Mouse (Mus musculus) embryonic facial prominence, embryonic 10.5 days (tissue): ENCODE data around the gene Rbpms2. TPM values are rescaled to one million over a fixed set of nuclear protein-coding genes. Genes with fewer than 3 reads are reported as not detected.

Source experiments
- DNase-seq: peaks from one replicate; pipeline ENCODE4 v3.0.0-alpha.2; 2017; ENCODE audit warnings: low spot score
- H3K27ac ChIP-seq: fragments of 300-500 bp; sonication (generic); replicated peaks from 2 replicates; pipeline ENCODE4 v1.5.1; 2016; ENCODE audit warnings: mild to moderate bottlenecking
- H3K27me3 ChIP-seq: fragments of 300-500 bp; sonication (generic); replicated peaks from 2 replicates; pipeline ENCODE4 v1.6.1; 2016; ENCODE audit warnings: low read depth, mild to moderate bottlenecking; ENCODE audit not compliant: poor library complexity, severe bottlenecking
- H3K36me3 ChIP-seq: fragments of 300-500 bp; sonication (generic); replicated peaks from 2 replicates; pipeline ENCODE4 v1.6.1; 2016; ENCODE audit warnings: mild to moderate bottlenecking, moderate library complexity
- H3K4me1 ChIP-seq: fragments of 300-500 bp; sonication (generic); 2 replicates; pipeline ENCODE4 v1.6.1; 2016
- H3K4me3 ChIP-seq: fragments of 300-500 bp; sonication (generic); 2 replicates; pipeline ENCODE4 v1.5.1; 2016; ENCODE audit warnings: mild to moderate bottlenecking, moderate library complexity
- H3K9me3 ChIP-seq: fragments of 300-500 bp; sonication (generic); 2 replicates; pipeline ENCODE4 v1.6.1; 2016; ENCODE audit warnings: mild to moderate bottlenecking
- WGBS: fragments of 180-500 bp; shearing (Covaris S2); methylation state at CpG from one replicate; pipeline ENCODE4 v1.1.7; 2016; 5-methylcytosine and 5-hydroxymethylcytosine counted together
- polyA plus RNA-seq: library from polyadenylated mRNA; unstranded; fragments of >200 nt; fragmentation: Nextera tagmentation; extraction: Ambion mirVana; gene quantifications from 2 replicates; pipeline ENCODE4 v1.2.1, GENCODE M21; 2016

The Rbpms2 gene
- polyA plus RNA-seq = 26.2 and 26.4 TPM in 2 replicates

DNA sequence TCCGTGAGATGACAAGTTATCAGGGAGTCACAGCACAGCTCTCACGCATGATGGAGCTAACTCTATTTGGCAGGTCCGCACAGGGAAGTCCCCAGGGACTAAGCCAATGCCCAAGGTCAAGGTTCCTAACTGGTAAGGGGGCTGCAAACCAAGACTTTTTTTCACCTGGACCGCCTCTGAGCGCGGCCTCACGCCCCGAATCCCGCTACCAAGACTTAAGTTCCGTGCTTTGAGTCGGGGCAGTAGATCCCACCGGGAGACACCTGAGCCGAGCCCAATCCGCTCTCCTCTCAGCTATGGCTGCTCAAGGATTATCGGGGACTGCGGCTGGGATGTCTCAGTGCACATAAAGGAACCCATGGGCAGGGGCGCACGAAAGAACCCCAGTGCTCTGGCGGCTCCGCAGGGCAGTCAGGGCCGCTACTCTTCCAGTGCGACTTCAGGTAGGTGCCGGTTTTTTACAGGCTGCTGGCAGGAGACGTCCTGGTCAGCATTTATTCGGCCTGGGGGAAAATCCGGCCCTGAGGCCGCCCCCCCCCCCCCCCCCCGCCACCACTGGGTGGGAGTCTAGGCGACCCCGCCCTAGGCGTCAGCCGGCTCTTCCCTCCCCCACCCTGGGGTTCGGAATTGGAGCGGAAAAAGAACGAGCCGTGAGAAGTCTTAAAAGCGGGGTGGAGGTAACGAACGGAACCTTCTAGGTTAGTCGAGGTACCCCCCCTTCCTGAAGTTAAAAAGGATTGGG is at the start of gene Rbpms2:
TSS of gene Rbpms2 (plus strand) at position 624 of the 742 bp plus-strand sequence.
- Histone ChIP-seq H3K36me3 (no peaks in the 10 kb centered on the region), H3K4me3 (peak within 1 kb of the TSS; percentile 74), H3K4me1 (peaks cover 33% of the 10 kb centered on the region), H3K27me3 (peaks cover 79% of the 10 kb centered on the region), H3K27ac (peak within 1 kb of the TSS; percentile 85), H3K9me3 (no peaks in the 10 kb centered on the region)
- under 1% methylated on average over 40 of the region's 40 CpGs for WGBS
- DNase-seq = peak; percentile 54

DNA sequence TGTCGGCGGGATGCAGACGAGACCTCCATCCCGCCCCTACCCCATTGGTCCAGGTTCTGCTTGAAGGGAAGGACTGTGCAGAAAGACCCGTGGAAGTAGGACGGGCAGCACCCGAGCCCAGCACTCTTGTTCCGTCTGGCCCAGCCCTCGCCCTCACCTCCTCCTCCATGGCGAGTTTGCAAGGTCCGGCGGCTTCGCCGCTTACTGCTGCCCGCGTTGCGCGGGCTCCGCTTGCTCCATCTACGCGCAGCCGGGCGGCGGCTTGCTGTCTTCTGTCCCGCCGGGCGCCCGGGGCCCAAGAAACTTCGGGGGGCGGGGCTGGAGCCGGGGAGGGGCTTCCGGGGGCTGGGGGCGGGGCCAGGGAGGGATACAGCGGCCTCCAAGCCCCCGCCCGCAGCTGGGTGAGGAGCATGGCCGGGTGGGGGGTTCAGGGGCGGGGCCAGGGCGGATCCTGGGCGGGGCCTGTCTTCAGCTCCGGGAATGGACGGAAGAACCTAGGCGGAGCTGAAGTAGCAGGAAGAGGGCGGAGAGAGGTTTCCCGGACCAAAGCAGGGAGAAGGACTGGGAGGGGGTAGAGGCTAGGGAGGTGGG is 49.6 kb upstream of the Rbpms2 start, which contains the start of gene Plekho2:
TSS of gene Plekho2 (minus strand) at position 260 of the 591 bp plus-strand sequence.
- Histone ChIP-seq H3K9me3 (no peaks in the 10 kb centered on the region), H3K27ac (peak within 1 kb of the TSS; percentile 88), H3K27me3 (no peaks in the 10 kb centered on the region), H3K36me3 (no peaks in the 10 kb centered on the region), H3K4me3 (peak within 1 kb of the TSS; percentile 75), H3K4me1 (peaks cover 60% of the 10 kb centered on the region)
- peak; percentile 100 for DNase-seq
- WGBS = under 1% methylated on average over 45 of the region's 45 CpGs

DNA sequence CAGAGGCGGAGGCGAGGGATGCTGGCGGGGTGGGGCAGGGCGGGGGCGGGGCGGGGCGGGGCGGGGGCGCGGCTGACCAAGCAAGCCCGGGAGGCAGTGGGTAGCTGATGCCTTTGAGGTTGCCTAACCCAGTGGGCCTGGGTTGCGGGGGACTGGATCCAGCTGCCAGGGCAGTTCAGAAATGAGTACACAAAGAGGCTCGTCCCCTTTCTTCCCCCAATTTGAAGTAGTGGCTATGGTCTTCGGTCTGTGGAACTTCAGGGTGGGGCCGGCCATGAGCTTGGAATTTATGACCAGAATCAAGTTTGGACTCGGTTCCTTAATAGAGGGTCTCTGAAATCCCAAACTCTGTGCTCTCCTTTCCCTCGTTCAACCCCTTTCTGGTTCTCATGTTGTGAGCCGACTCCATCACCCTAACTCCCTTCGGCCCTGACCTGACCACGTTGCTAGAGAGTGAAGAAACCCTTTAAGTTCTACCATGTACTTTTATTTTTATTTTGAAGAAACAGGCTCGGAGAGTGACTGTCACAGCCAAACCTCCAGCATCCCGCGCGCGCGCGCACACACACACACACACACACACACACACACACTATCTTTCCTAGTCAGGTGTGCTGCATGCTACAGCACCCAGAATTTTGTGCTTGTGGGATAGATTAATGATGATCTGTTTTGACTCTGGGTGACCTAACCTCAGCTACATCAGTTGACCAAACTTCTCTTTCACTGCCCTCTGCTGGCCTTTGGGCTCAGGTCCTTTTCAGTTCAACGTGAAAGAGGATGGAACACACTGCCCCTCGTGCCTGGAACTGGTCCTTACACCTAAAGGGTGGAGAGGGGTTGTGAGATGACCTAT is 48.8 kb upstream of the Rbpms2 start:
- 9% methylated on average over 29 of the region's 29 CpGs for WGBS
- Histone ChIP-seq H3K4me3 (peak overlapping the region; percentile 75), H3K36me3 (no peaks in the 10 kb centered on the region), H3K4me1 (peaks cover 54% of the 10 kb centered on the region), H3K9me3 (no peaks in the 10 kb centered on the region), H3K27ac (peak overlapping the region; percentile 88), H3K27me3 (no peaks in the 10 kb centered on the region)
- DNase-seq = peak; percentile 84

DNA sequence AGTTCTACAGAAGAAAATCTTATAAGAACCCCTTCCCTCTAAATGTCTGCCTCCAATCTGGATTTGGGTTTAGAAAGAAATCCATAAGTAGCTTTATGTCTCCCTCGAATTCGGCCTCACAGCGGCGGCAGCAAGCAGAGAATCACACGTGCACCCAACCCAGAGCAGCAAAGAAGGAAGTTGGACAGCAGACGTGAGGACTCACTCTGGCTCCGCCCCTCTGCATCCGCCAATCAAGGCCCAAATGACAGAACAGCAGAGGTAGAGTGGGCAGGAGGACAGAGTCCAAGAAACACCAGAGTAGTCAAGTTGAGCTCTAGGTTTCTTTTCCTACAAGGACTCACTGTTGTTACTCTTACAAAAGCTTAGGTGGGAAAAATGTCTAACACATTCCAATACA is 46.4 kb upstream of the Rbpms2 start:
- Histone ChIP-seq H3K36me3 (no peaks in the 10 kb centered on the region), H3K4me1 (peaks cover 44% of the 10 kb centered on the region), H3K27ac (no peak overlapping the region), H3K27me3 (no peaks in the 10 kb centered on the region), H3K4me3 (no peak overlapping the region), H3K9me3 (no peaks in the 10 kb centered on the region)
- WGBS = 25% methylated on average over 8 of the region's 8 CpGs
- DNase-seq = no peak

DNA sequence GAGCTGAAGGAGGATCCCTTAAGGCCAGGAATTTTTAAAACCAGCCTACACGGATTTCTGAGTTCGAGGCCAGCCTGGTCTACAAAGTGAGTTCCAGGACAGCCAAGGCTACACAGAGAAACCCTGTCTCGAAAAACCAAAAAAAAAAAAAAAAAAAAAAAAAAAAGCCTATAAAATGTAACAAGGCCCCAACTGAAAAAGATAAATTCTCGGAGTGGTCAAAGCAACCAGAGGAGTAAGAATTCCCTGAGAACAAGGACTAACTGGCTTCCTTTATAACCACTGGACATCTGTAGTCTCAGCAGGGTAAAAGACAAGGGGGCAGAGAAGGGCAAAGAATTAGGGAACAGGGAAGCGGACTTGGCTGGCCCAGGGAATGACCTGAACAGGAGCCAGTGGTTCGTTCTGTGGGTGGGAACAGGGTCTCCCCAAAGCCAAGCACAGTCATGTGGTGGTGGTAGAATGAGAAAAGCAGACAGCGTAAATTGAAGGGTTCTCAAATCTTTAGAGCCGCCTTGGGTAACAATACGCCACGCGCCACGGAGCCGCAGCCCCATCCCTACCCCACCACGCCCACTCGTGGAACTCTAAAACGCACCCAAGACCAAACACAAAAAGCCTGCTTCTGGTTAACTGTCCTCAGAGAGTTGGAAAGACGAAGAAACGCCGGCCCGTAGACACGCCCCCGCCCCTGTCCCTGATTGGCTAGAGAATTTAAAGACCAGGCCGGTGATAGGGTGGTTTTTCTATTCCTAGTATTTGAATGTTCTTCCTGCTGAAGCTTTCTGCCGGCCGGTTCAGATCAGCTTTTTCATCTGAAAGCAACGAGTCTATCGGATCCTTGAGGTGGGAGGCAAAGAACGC is 42.8 kb upstream of the Rbpms2 start, which contains the start of gene Pif1:
TSS of gene Pif1 (plus strand) at position 755 of the 864 bp plus-strand sequence.
- Histone ChIP-seq H3K4me3 (peak within 1 kb of the TSS; percentile 69), H3K36me3 (peaks cover 29% of the 10 kb centered on the region), H3K27me3 (no peaks in the 10 kb centered on the region), H3K27ac (peak within 1 kb of the TSS; percentile 91), H3K9me3 (no peaks in the 10 kb centered on the region), H3K4me1 (peaks cover 33% of the 10 kb centered on the region)
- 10% methylated on average over 28 of the region's 28 CpGs for WGBS
- peak; percentile 92 for DNase-seq

DNA sequence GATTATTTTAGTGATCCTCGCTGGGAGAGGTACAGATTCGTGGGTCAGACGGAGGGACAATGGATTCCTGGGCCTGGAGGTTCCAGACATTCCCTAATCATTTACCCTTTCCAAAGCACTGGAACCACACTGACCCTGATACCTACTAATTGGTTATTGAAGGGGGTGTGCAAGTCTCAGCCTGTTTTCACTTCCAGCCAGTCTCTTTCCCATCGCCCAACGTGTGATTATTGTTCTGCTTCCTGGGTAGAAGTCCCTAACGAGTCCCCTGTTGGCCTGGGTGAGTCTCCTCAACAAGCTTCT is 42.2 kb upstream of the Rbpms2 start:
- no peaks in the 10 kb centered on the region for H3K27me3 ChIP-seq
- DNase-seq = peak; percentile 54
- 1% methylated on average over 6 of the region's 6 CpGs for WGBS
- peak overlapping the region; percentile 91 for H3K27ac ChIP-seq
- H3K4me1 ChIP-seq = peaks cover 33% of the 10 kb centered on the region
- peaks cover 35% of the 10 kb centered on the region for H3K36me3 ChIP-seq
- peak overlapping the region; percentile 69 for H3K4me3 ChIP-seq
- H3K9me3 ChIP-seq = no peaks in the 10 kb centered on the region

DNA sequence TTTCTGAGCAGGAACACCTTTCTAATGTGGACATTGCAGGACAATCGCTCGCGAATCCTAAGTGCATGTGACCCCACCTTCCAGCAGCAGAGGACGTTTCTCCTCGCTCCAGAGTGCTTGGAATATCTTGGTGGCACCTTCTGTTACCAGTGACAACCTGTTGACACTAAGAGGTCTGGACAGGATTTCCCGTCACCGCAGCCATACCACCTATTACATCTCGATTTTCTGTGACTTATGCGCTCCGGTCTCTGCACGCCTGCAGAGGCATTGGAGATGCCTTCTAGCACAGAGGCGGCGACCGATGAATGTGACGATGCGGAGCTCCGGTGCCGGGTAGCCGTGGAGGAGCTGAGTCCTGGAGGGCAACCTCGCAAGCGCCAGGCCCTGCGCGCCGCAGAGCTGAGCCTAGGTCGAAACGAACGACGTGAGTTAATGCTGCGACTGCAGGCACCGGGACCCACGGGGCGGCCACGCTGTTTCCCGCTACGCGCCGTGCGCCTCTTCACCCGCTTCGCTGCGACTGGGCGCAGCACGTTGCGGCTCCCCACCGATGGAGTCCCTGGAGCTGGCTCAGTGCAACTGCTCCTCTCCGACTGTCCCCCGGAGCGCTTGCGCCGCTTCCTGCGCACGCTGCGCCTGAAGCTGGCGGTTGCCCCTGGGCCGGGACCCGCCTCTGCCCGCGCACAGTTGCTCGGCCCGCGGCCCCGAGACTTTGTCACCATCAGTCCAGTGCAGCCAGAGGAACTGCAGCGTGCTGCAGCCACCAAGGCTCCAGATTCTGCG is 41.7 kb upstream of the Rbpms2 start:
- peak overlapping the region; percentile 69 for H3K4me3 ChIP-seq
- WGBS = under 1% methylated on average over 64 of the region's 64 CpGs
- H3K36me3 ChIP-seq = peaks cover 40% of the 10 kb centered on the region
- peak; percentile 71 for DNase-seq
- H3K4me1 ChIP-seq = peaks cover 33% of the 10 kb centered on the region
- H3K9me3 ChIP-seq = no peaks in the 10 kb centered on the region
- H3K27ac ChIP-seq = peak overlapping the region; percentile 91
- no peaks in the 10 kb centered on the region for H3K27me3 ChIP-seq

DNA sequence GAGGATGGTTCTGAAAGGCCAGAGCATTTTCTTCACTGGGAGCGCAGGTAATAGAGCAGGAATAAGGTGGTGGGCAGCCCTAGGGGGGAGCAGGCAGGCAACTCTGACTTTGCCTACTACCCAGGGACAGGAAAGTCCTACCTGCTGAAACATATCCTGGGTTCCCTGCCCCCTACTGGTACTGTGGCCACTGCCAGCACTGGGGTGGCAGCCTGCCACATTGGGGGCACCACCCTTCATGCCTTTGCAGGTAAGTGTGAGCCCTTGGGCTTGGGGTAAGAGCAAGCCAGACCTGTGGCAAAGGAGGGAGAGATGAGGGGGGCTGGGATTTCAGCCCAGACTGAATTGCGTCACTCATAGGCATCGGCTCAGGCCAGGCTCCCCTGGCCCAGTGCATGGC is 40.4 kb upstream of the Rbpms2 start:
- Histone ChIP-seq H3K4me3 (peak overlapping the region; percentile 69), H3K27me3 (no peaks in the 10 kb centered on the region), H3K27ac (no peak overlapping the region), H3K36me3 (peaks cover 54% of the 10 kb centered on the region), H3K4me1 (peaks cover 31% of the 10 kb centered on the region), H3K9me3 (no peaks in the 10 kb centered on the region)
- 93% methylated on average over 3 of the region's 3 CpGs for WGBS
- no peak for DNase-seq

DNA sequence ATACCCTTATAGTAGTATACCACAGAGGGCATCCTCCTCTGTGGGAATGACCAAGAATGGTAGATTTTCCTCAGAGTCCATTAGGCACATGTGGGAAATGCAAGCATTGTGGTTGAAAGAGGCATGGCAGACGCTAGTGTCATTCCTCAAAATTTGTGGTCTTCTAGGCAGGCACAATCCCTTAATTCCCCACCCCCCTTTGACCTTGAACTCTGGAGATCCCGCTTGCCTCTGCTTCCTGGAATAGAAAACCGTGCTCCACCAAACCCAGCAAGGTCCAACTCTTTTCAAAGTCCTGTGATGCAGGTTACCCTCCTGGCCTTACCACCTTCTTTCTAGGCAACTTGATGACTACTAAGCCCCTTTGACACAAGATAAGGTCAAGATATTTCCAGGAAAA is 36.7 kb upstream of the Rbpms2 start:
- Histone ChIP-seq H3K9me3 (no peaks in the 10 kb centered on the region), H3K27me3 (no peaks in the 10 kb centered on the region), H3K4me1 (peaks cover 22% of the 10 kb centered on the region), H3K27ac (no peak overlapping the region), H3K36me3 (peaks cover 73% of the 10 kb centered on the region), H3K4me3 (no peak overlapping the region)
- DNase-seq = no peak
- 93% methylated on average over 3 of the region's 3 CpGs for WGBS

DNA sequence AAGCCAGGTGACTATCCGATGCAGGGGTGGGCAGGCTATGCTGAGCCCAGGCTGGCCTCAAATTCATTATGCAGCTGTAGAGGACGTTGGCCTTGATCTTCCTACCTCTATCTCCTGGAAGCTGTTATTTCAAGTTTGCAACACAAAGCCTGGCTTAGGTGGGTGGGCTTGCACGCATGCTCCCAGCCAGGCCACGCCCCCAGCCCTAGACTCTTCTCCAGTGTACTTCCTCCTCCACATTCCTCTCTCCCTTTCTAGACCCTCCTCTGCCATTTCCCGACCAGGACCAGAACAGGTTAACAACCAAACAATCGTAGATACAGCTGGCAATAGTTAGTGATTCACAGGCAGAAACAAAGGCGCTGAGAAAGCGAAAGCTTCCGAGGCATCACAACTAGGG is 35.9 kb upstream of the Rbpms2 start:
- Histone ChIP-seq H3K27ac (no peak overlapping the region), H3K9me3 (no peaks in the 10 kb centered on the region), H3K36me3 (peaks cover 73% of the 10 kb centered on the region), H3K4me1 (peaks cover 13% of the 10 kb centered on the region), H3K4me3 (no peak overlapping the region), H3K27me3 (no peaks in the 10 kb centered on the region)
- 82% methylated on average over 9 of the region's 9 CpGs for WGBS
- no peak for DNase-seq

DNA sequence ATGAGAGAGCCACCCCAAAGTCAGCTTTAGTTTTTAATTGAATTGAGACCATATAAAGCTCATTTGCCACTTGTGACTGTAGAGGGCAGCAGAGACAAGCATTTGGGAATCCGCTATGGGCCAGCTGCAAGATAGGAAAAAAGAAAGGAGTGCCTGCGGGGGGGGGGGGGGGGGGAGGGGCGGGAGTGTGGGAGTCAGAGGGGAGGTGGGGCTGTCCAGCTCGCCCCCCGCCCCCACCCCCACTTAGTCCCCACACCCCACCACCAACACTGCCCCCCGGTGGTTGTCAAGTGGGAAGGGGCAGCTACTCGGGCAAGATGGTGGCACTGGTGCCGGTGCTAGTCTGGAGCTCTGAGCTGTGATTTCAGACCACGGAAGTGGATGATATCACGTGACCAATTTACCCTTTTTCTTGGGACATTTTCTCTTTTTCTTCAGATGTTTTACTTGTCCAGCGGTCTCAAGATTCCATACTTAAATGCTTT is 30.6 kb upstream of the Rbpms2 start:
- 45% methylated on average over 9 of the region's 11 CpGs for WGBS
- H3K36me3 ChIP-seq = peaks cover 22% of the 10 kb centered on the region
- DNase-seq = peak; percentile 55

More for the DNA sequence above, 30.6 kb upstream of the Rbpms2 start:
- Histone ChIP-seq H3K4me3 (peak overlapping the region; percentile 41), H3K27ac (no peak overlapping the region), H3K27me3 (no peaks in the 10 kb centered on the region), H3K9me3 (no peaks in the 10 kb centered on the region), H3K4me1 (0 out of 2 replicates have a peak, but pooled peaks cover 2% of the 10 kb centered on the region)
